17 mouse cellular contexts compared by ENCODE assay signal in genomic region chr15:79128208-79128607, GRCm38 (mm10). TPM values are rescaled to one million over a fixed set of nuclear protein-coding genes. Genes with fewer than 3 reads are reported as not detected.
DNase-seq lines count a peak whose midpoint lies in the region; ATAC-seq and TF ChIP-seq lines count a peak whose summit lies in the region.
"Had no signal": no experiment of that assay in that cellular context is flagged by ENCODE, and none has a peak within 500 bp of the region (broad histone marks: within the 10 kb centered on the region; RNA-seq: fewer than 3 reads in every experiment).

No protein-coding gene starts in this region.

- no peak for DNase-seq in gastrocnemius, adult 2 months
- no peak for DNase-seq in gastrocnemius, adult 8-10 months (ENCODE audit: low spot score in 2 of 2)
- no peak for DNase-seq in liver, postnatal 0 days
- DNase-seq in liver, embryonic 11.5 days (ENCODE audit: low spot score): no peak
- no peak for DNase-seq in CH12.LX (ENCODE audit: extremely low read depth)
- no peak for DNase-seq in left cerebral cortex, postnatal 4 days
- no peak for DNase-seq in ovary, postnatal 14 days (ENCODE audit: low spot score)
- DNase-seq: cerebellum, adult 9-10 months; gastrocnemius, postnatal 10 days; lung, postnatal 36 days; right cerebral cortex, postnatal 4 days; thymus, adult 18-20 months had no signal

- H3K4me2 ChIP-seq in liver, postnatal 0 days (ENCODE audit: low read depth, low read length): no peak overlapping the region
- H3K4me2 ChIP-seq in liver, embryonic 11.5 days: no peak overlapping the region
- H3K4me2 ChIP-seq in CH12.LX (ENCODE audit: insufficient read depth, low read depth, poor library complexity, severe bottlenecking): no peak overlapping the region
- H3K4me2 ChIP-seq: embryonic facial prominence, embryonic 12.5 days; forebrain, embryonic 13.5 days had no signal

- WGBS in liver, postnatal 0 days (ENCODE audit: insufficient replicate concordance): 92% methylated on average over 5 of the region's 5 CpGs
- 90% methylated on average over 5 of the region's 5 CpGs for WGBS in liver, embryonic 11.5 days

- no peak overlapping the region for H3K9ac ChIP-seq in liver, postnatal 0 days (replicated peaks)
- no peak overlapping the region for H3K9ac ChIP-seq in liver, embryonic 11.5 days (ENCODE audit: low read depth, low read length)
- H3K9ac ChIP-seq in CH12.LX (ENCODE audit: insufficient read depth, low read depth): no peak overlapping the region
- H3K9ac ChIP-seq: embryonic facial prominence, embryonic 12.5 days; forebrain, embryonic 13.5 days had no signal

- intact Hi-C loops in gastrocnemius, adult 2 months (cut with DNase I): loop anchor here (5.0 kb wide), 1 partner anchor 36 kb away; no protein-coding TSS in a partner anchor
- intact Hi-C loops in left cerebral cortex, postnatal 4 days (cut with DNase I): no loop called here

- no peak overlapping the region for H3K4me3 ChIP-seq in gastrocnemius, adult 2 months
- H3K4me3 ChIP-seq in liver, postnatal 0 days (ENCODE audit: low read depth, low read length): no peak overlapping the region
- H3K4me3 ChIP-seq in liver, embryonic 11.5 days (ENCODE audit: low read depth, low read length): no peak overlapping the region
- H3K4me3 ChIP-seq in CH12.LX (replicated peaks in 1 of 3; ENCODE audit: low read depth in 2 of 3, low read length in 2 of 3, poor library complexity in 1 of 3): no peak overlapping the region
- H3K4me3 ChIP-seq in embryonic fibroblast, embryonic 13.5 days (ENCODE audit: insufficient read depth, low read length): no peak overlapping the region
- H3K4me3 ChIP-seq: embryonic facial prominence, embryonic 12.5 days; forebrain, embryonic 13.5 days had no signal

- TF ChIP-seq CTCF in gastrocnemius, adult 2 months (IDR thresholded peaks at IDR 0.05): peak; percentile 57
- peak; percentile 66 for TF ChIP-seq CTCF in liver, postnatal 0 days (IDR thresholded peaks at IDR 0.05; ENCODE audit: low read depth)
- peak; percentile 30 to 52; a peak in 3 of 4 replicates for TF ChIP-seq CTCF in CH12.LX (conservative IDR thresholded peaks at IDR 0.05 in 1 of 2, IDR thresholded peaks at IDR 0.05 in 1 of 2; ENCODE audit: low read depth in 2 of 2, low read length in 2 of 2)
- 0 out of 2 replicates have a peak, but pooled peaks have one; percentile 9 for TF ChIP-seq CTCF in embryonic fibroblast, embryonic 13.5 days (IDR thresholded peaks at IDR 0.05; ENCODE audit: borderline replicate concordance, insufficient read depth, low read length)

- ATAC-seq in liver, postnatal 0 days: no peak
- ATAC-seq in liver, embryonic 11.5 days (replicated peaks; ENCODE audit: low FRiP score): no peak
- ATAC-seq: forebrain, embryonic 13.5 days; midbrain, embryonic 16.5 days had no signal

- in situ Hi-C loops in CH12.LX (cut with MboI; ENCODE audit: low pct_ligation_motif_present, low pct_unique_long_range_greater_than_20kb, low sequenced_read_pairs): no loop called here

- no peaks in the 10 kb centered on the region for H3K9me3 ChIP-seq in liver, postnatal 0 days (ENCODE audit: low read length)
- H3K9me3 ChIP-seq in liver, embryonic 11.5 days (ENCODE audit: control insufficient read depth, low read length): no peaks in the 10 kb centered on the region
- peaks cover 11% of the 10 kb centered on the region for H3K9me3 ChIP-seq in CH12.LX (replicated peaks; ENCODE audit: low read length)
- H3K9me3 ChIP-seq: embryonic facial prominence, embryonic 12.5 days; forebrain, embryonic 13.5 days had no signal

- H3K36me3 ChIP-seq in liver, postnatal 0 days (replicated peaks; ENCODE audit: insufficient read depth, low read length): peaks cover 26% of the 10 kb centered on the region
- peaks cover 35% of the 10 kb centered on the region for H3K36me3 ChIP-seq in liver, embryonic 11.5 days (ENCODE audit: control insufficient read depth, insufficient read depth, low read length)
- H3K36me3 ChIP-seq in CH12.LX (replicated peaks in 1 of 2; ENCODE audit: control insufficient read depth in 1 of 2, insufficient read depth in 1 of 2, low read length in 1 of 2): peaks cover 92 to 98% of the 10 kb centered on the region in 2 experiments

- dilution Hi-C loops in CH12.LX (cut with MboI; ENCODE audit: extremely low pct_ligation_motif_present, extremely low pct_unique_long_range_greater_than_20kb, low sequenced_read_pairs): no loop called here

- no peak for TF ChIP-seq POLR2A in CH12.LX (IDR thresholded peaks at IDR 0.05; ENCODE audit: low read depth, low read length)
- no peak for TF ChIP-seq POLR2A in embryonic fibroblast, embryonic 13.5 days (IDR thresholded peaks at IDR 0.05; ENCODE audit: low read depth, low read length)

- no peaks in the 10 kb centered on the region for H3K79me2 ChIP-seq in CH12.LX (replicated peaks; ENCODE audit: control insufficient read depth, extremely low read depth, insufficient read depth, poor library complexity, severe bottlenecking)

- TF ChIP-seq RAD21 in CH12.LX (IDR thresholded peaks at IDR 0.05; ENCODE audit: low read depth, low read length): no peak

- no peak for TF ChIP-seq EP300 in liver, postnatal 0 days (IDR thresholded peaks at IDR 0.05; ENCODE audit: low read depth)
- TF ChIP-seq EP300 in CH12.LX (IDR thresholded peaks at IDR 0.05; ENCODE audit: low read length): no peak

- H3K4me1 ChIP-seq in liver, postnatal 0 days (ENCODE audit: insufficient read depth): no peaks in the 10 kb centered on the region
- no peaks in the 10 kb centered on the region for H3K4me1 ChIP-seq in liver, embryonic 11.5 days (replicated peaks; ENCODE audit: control insufficient read depth, insufficient read depth, low read length)
- no peaks in the 10 kb centered on the region for H3K4me1 ChIP-seq in CH12.LX (ENCODE audit: control insufficient read depth in 1 of 2, insufficient read depth in 2 of 2)
- 0 out of 2 replicates have a peak, but pooled peaks cover 4% of the 10 kb centered on the region for H3K4me1 ChIP-seq in embryonic fibroblast, embryonic 13.5 days (ENCODE audit: control insufficient read depth, insufficient read depth, low read length)
- H3K4me1 ChIP-seq: embryonic facial prominence, embryonic 12.5 days; forebrain, embryonic 13.5 days had no signal

- H3K27ac ChIP-seq in gastrocnemius, adult 2 months: no peak overlapping the region
- H3K27ac ChIP-seq in liver, postnatal 0 days (ENCODE audit: low read depth): no peak overlapping the region
- no peak overlapping the region for H3K27ac ChIP-seq in liver, embryonic 11.5 days (ENCODE audit: low read depth, low read length)
- H3K27ac ChIP-seq in CH12.LX (ENCODE audit: insufficient read depth, low read depth): no peak overlapping the region
- H3K27ac ChIP-seq in embryonic fibroblast, embryonic 13.5 days (ENCODE audit: insufficient read depth, low read length): no peak overlapping the region
- H3K27ac ChIP-seq: embryonic facial prominence, embryonic 12.5 days; forebrain, embryonic 13.5 days had no signal

- no peaks in the 10 kb centered on the region for H3K27me3 ChIP-seq in liver, postnatal 0 days (ENCODE audit: insufficient read depth, low read length)
- H3K27me3 ChIP-seq in liver, embryonic 11.5 days (replicated peaks; ENCODE audit: control insufficient read depth, insufficient read depth, low read length): no peaks in the 10 kb centered on the region
- no peaks in the 10 kb centered on the region for H3K27me3 ChIP-seq in CH12.LX (replicated peaks)
- H3K27me3 ChIP-seq: embryonic facial prominence, embryonic 12.5 days; forebrain, embryonic 13.5 days had no signal

RNA-seq across cellular contexts. Expression of gene Polr2f, which starts 12.6 kb away (rescaled TPM):
- total RNA-seq in gastrocnemius, adult 2 months (2021): 10 to 100 TPM; 61.0 to 87.7 TPM
- 10 to 100 TPM; 57.8 to 75.3 (median 70.3) TPM for total RNA-seq in gastrocnemius, adult 8-10 months (2022)
- 129 and 130 TPM in 2 replicates for polyA plus RNA-seq in liver, postnatal 0 days (2015; fragmentation: Nextera tagmentation; extraction: Ambion mirVana)
- 432 and 463 TPM in 2 replicates for polyA plus RNA-seq in liver, embryonic 11.5 days (2014; fragmentation: Nextera tagmentation; extraction: Ambion mirVana)
- total RNA-seq in CH12.LX (2012; rRNA removed) (286 and 376 TPM in 2 replicates), CH12.LX (2014; rRNA removed) (157 and 218 TPM in 2 replicates)
- polyA plus RNA-seq in CH12.LX (2012; ENCODE audit: insufficient read length, low read depth): 414 and 431 TPM in 2 replicates
- polyA plus RNA-seq in embryonic fibroblast, embryonic 13.5 days (2011; ENCODE audit: insufficient read length, low read depth, missing spikeins): 82.7 and 96.6 TPM in 2 replicates
- total RNA-seq in left cerebral cortex, postnatal 4 days (2021): 100 to 1,000 TPM; 143 to 152 TPM

RNA-seq across cellular contexts. Expression of gene 1700088E04Rik, which starts 12.8 kb away (rescaled TPM):
- 1 to 10 TPM; 1.1 to 1.2 TPM for total RNA-seq in gastrocnemius, adult 2 months (2021)
- total RNA-seq in gastrocnemius, adult 8-10 months (2022): 1 to 10 TPM in 1 of 4 experiments, under 1 TPM in 3; 0.36 to 1.5 (median 0.80) TPM
- 0.72 and 1.2 TPM in 2 replicates for polyA plus RNA-seq in liver, postnatal 0 days (2015; fragmentation: Nextera tagmentation; extraction: Ambion mirVana)
- 1.8 and 2.2 TPM in 2 replicates for polyA plus RNA-seq in liver, embryonic 11.5 days (2014; fragmentation: Nextera tagmentation; extraction: Ambion mirVana)
- total RNA-seq in CH12.LX (2012; rRNA removed) (1.2 and 2.1 TPM in 2 replicates), CH12.LX (2014; rRNA removed) (0.68 and 1.0 TPM in 2 replicates)
- polyA plus RNA-seq in CH12.LX (2012; ENCODE audit: insufficient read length, low read depth): 3.8 and 4.2 TPM in 2 replicates
- 1.7 and 2.2 TPM in 2 replicates for polyA plus RNA-seq in embryonic fibroblast, embryonic 13.5 days (2011; ENCODE audit: insufficient read length, low read depth, missing spikeins)
- 10 to 100 TPM; 12.1 to 13.1 TPM for total RNA-seq in left cerebral cortex, postnatal 4 days (2021)

RNA-seq across cellular contexts. Expression of gene Micall1, which starts 19.5 kb away (rescaled TPM):
- 10 to 100 TPM; 11.2 to 14.5 TPM for total RNA-seq in gastrocnemius, adult 2 months (2021)
- total RNA-seq in gastrocnemius, adult 8-10 months (2022): 10 to 100 TPM in 3 of 4 experiments, 1 to 10 TPM in 1; 9.8 to 12.6 (median 11.2) TPM
- 0.92 and 1.3 TPM in 2 replicates for polyA plus RNA-seq in liver, postnatal 0 days (2015; fragmentation: Nextera tagmentation; extraction: Ambion mirVana)
- polyA plus RNA-seq in liver, embryonic 11.5 days (2014; fragmentation: Nextera tagmentation; extraction: Ambion mirVana): 4.1 and 5.7 TPM in 2 replicates
- total RNA-seq in CH12.LX (2012; rRNA removed): 6.3 and 6.7 TPM in 2 replicates
- 1.5 and 1.7 TPM in 2 replicates for total RNA-seq in CH12.LX (2014; rRNA removed)
- 8.9 and 10.4 TPM in 2 replicates for polyA plus RNA-seq in CH12.LX (2012; ENCODE audit: insufficient read length, low read depth)
- polyA plus RNA-seq in embryonic fibroblast, embryonic 13.5 days (2011; ENCODE audit: insufficient read length, low read depth, missing spikeins): 17.0 and 27.4 TPM in 2 replicates
- total RNA-seq in left cerebral cortex, postnatal 4 days (2021): 10 to 100 TPM; 61.5 to 66.6 TPM

RNA-seq across cellular contexts. Expression of gene Sox10, which starts 36.8 kb away (rescaled TPM):
- total RNA-seq in gastrocnemius, adult 2 months (2021): under 1 TPM; 0.71 to 0.81 TPM
- under 1 TPM; 0.19 to 0.72 (median 0.64) TPM for total RNA-seq in gastrocnemius, adult 8-10 months (2022)
- 0.07 and 0.08 TPM in 2 replicates for polyA plus RNA-seq in liver, postnatal 0 days (2015; fragmentation: Nextera tagmentation; extraction: Ambion mirVana)
- polyA plus RNA-seq in liver, embryonic 11.5 days (2014; fragmentation: Nextera tagmentation; extraction: Ambion mirVana): 0.81 and 0.84 TPM in 2 replicates
- total RNA-seq in CH12.LX (2012; rRNA removed) (0.04 and 0.08 TPM in 2 replicates), CH12.LX (2014; rRNA removed) (not detected in 2 replicates)
- not detected in 2 replicates for polyA plus RNA-seq in CH12.LX (2012; ENCODE audit: insufficient read length, low read depth)
- polyA plus RNA-seq in embryonic fibroblast, embryonic 13.5 days (2011; ENCODE audit: insufficient read length, low read depth, missing spikeins): 1.0 TPM in 1 of 2 replicates, not detected in the other
- 10 to 100 TPM; 16.5 to 18.1 TPM for total RNA-seq in left cerebral cortex, postnatal 4 days (2021)
- polyA plus RNA-seq: C2C12 had no signal

RNA-seq across cellular contexts. Expression of gene Eif3l, which starts 53.2 kb away (rescaled TPM):
- 10 to 100 TPM; 53.6 to 54.0 TPM for total RNA-seq in gastrocnemius, adult 2 months (2021)
- total RNA-seq in gastrocnemius, adult 8-10 months (2022): 10 to 100 TPM; 57.8 to 60.8 (median 60.6) TPM
- 70.9 and 76.4 TPM in 2 replicates for polyA plus RNA-seq in liver, postnatal 0 days (2015; fragmentation: Nextera tagmentation; extraction: Ambion mirVana)
- 257 and 291 TPM in 2 replicates for polyA plus RNA-seq in liver, embryonic 11.5 days (2014; fragmentation: Nextera tagmentation; extraction: Ambion mirVana)
- total RNA-seq in CH12.LX (2012; rRNA removed) (323 and 347 TPM in 2 replicates), CH12.LX (2014; rRNA removed) (379 and 392 TPM in 2 replicates)
- polyA plus RNA-seq in CH12.LX (2012; ENCODE audit: insufficient read length, low read depth): 303 and 306 TPM in 2 replicates
- 247 and 268 TPM in 2 replicates for polyA plus RNA-seq in embryonic fibroblast, embryonic 13.5 days (2011; ENCODE audit: insufficient read length, low read depth, missing spikeins)
- 100 to 1,000 TPM; 116 to 122 TPM for total RNA-seq in left cerebral cortex, postnatal 4 days (2021)

Comparison
In these comparisons a context has a peak if more than half of its experiments do, and no peak if none do; other contexts are left out.
1. CTCF ChIP-seq: peak in every context shown above with its lines; median percentile 66 in liver, postnatal 0 days; 57 in gastrocnemius, adult 2 months; 41 in CH12.LX; 9 in embryonic fibroblast, embryonic 13.5 days.
2. RNA of gene 1700088E04Rik, which starts 12.8 kb away (total RNA-seq): 12.1 to 13.1 TPM in left cerebral cortex, postnatal 4 days; 0.68 to 2.1 TPM in CH12.LX, 1.1 to 1.2 TPM in gastrocnemius, adult 2 months and 0.36 to 1.5 TPM in gastrocnemius, adult 8-10 months; every median in the first group is over 4 times any median in the second.
3. RNA of gene Micall1, which starts 19.5 kb away (total RNA-seq): 61.5 to 66.6 TPM in left cerebral cortex, postnatal 4 days; 11.2 to 14.5 TPM in gastrocnemius, adult 2 months, 9.8 to 12.6 TPM in gastrocnemius, adult 8-10 months and 1.5 to 6.7 TPM in CH12.LX; every median in the first group is over 4 times any median in the second.